Mouse (Mus musculus) intestine, postnatal 0 days (tissue): ENCODE data around the gene Tmem198. TPM values are rescaled to one million over a fixed set of nuclear protein-coding genes. Genes with fewer than 3 reads are reported as not detected.

Source experiments
- ATAC-seq: fragments of 200-750 bp; cut with Nextera tagmentation; 2 replicates; pipeline ENCODE4 v1.8.0; 2017; ENCODE audit warnings: mild to moderate bottlenecking, moderate TSS enrichment, moderate library complexity
- H3K27ac ChIP-seq: fragments of 300-500 bp; sonication (generic); 2 replicates; pipeline ENCODE4 v1.5.1; 2014; ENCODE audit warnings: mild to moderate bottlenecking, low read depth, low read length, moderate library complexity
- H3K27me3 ChIP-seq: fragments of 300-500 bp; sonication (generic); replicated peaks from 2 replicates; pipeline ENCODE4 v1.6.1; 2014; ENCODE audit warnings: low read length, mixed read lengths; ENCODE audit not compliant: control insufficient read depth, insufficient read depth
- H3K36me3 ChIP-seq: fragments of 300-500 bp; sonication (generic); 2 replicates; pipeline ENCODE4 v1.6.1; 2014; ENCODE audit warnings: mild to moderate bottlenecking, moderate library complexity; ENCODE audit not compliant: control insufficient read depth, insufficient read depth
- H3K4me1 ChIP-seq: fragments of 300-500 bp; sonication (generic); replicated peaks from 2 replicates; pipeline ENCODE4 v1.6.1; 2014; ENCODE audit warnings: antibody characterized with exemption, low read length, mixed read lengths; ENCODE audit not compliant: control insufficient read depth, insufficient read depth
- H3K4me2 ChIP-seq: fragments of 300-500 bp; sonication (generic); replicated peaks from 2 replicates; pipeline ENCODE4 v1.6.1; 2014; ENCODE audit warnings: low read depth, mild to moderate bottlenecking, moderate library complexity
- H3K4me3 ChIP-seq: fragments of 300-500 bp; sonication (generic); 2 replicates; pipeline ENCODE4 v1.5.1; 2014; ENCODE audit warnings: low read depth, low read length
- H3K9ac ChIP-seq: fragments of 300-500 bp; sonication (generic); 2 replicates; pipeline ENCODE4 v1.6.1; 2014; ENCODE audit warnings: mild to moderate bottlenecking, low read depth, low read length
- H3K9me3 ChIP-seq: fragments of 300-500 bp; sonication (generic); 2 replicates; pipeline ENCODE4 v1.6.1; 2016; ENCODE audit warnings: mixed run types; ENCODE audit not compliant: control insufficient read depth
- CTCF ChIP-seq: sonication (generic); IDR thresholded peaks from 2 replicates; pipeline ENCODE4 v1.5.1; 2016; ENCODE audit warnings: low read depth, mild to moderate bottlenecking, control low read depth, antibody characterized with exemption, moderate library complexity
- WGBS: fragments of 180-500 bp; shearing (Covaris S2); extraction: QIAGEN DNeasy Blood & Tissue Kit; methylation state at CpG from one replicate; pipeline ENCODE4 v1.1.7; 2014; 5-methylcytosine and 5-hydroxymethylcytosine counted together
- polyA plus RNA-seq: library from polyadenylated mRNA; unstranded; fragments of >200 nt; fragmentation: Nextera tagmentation; extraction: Ambion mirVana; gene quantifications from 2 replicates; pipeline ENCODE4 v1.2.1, GENCODE M21; 2015

The Tmem198 gene
- polyA plus RNA-seq, 1 experiment from 2014 or later, result 1.3 TPM

DNA sequence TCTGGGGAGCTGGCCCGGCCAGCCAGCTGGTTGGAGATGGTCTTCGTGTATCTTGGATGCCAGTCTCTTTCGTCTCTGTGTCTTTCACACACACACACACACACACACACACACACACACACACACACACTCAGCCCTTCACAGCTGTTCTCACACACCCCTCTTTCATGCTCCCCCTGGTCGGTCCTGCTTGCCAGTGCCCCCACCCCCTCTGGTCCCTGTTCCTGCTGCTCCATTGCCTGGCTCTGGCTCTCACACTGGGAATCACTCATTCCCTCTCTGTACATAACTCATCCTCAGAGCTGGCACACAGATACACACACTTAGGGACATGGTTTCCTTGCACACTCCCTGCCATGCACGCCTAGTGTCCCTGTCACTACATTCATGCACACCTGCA, 27.4 kb upstream of the Tmem198 start:
- H3K4me1 ChIP-seq, result peaks cover 8% of the 10 kb centered on the region
- no peak overlapping the region for H3K9ac ChIP-seq
- H3K36me3 ChIP-seq, result no peaks in the 10 kb centered on the region
- peaks cover 79% of the 10 kb centered on the region for H3K27me3 ChIP-seq
- no peak overlapping the region for H3K4me3 ChIP-seq
- no peak for ATAC-seq
- H3K27ac ChIP-seq, result no peak overlapping the region
- WGBS, result 71% methylated on average over 5 of the region's 5 CpGs
- H3K4me2 ChIP-seq, result no peak overlapping the region
- TF ChIP-seq CTCF, result no peak
- no peaks in the 10 kb centered on the region for H3K9me3 ChIP-seq

- no peak overlapping the region for H3K27ac ChIP-seq
- H3K9ac ChIP-seq, result no peak overlapping the region
- H3K4me2 ChIP-seq, result no peak overlapping the region
- H3K36me3 ChIP-seq, result no peaks in the 10 kb centered on the region
- H3K4me1 ChIP-seq, result no peaks in the 10 kb centered on the region
- 76% methylated on average over 3 of the region's 3 CpGs for WGBS
- TF ChIP-seq CTCF, result no peak
- no peak for ATAC-seq
- no peak overlapping the region for H3K4me3 ChIP-seq
- no peaks in the 10 kb centered on the region for H3K9me3 ChIP-seq
- peaks cover 58% of the 10 kb centered on the region for H3K27me3 ChIP-seq
These were observed 23.9 kb upstream of the Tmem198 start for GRCm38 (mm10) chr1:75455433-75455832.

DNA sequence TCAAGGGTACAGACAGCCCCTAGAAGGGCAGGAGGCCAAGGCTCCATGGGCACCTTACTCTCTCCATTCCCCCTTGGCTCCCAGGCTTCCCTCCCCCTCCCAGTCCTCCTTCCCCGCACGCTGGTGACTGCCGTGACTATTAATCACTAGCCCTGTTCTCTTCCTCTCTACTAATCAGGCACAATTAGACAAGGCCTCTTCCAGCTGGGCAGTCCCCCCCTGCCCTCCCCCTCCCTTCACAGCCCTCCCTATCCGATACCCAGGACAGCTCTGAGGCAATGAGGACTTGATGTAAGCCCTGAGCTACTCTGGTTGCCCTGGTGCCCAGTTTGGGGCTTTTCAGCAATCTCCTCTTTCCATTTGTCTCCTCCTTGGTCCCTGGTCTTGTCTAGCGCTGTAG, 23.4 kb upstream of the Tmem198 start:
- Histone ChIP-seq H3K27me3 (peaks cover 53% of the 10 kb centered on the region), H3K36me3 (no peaks in the 10 kb centered on the region), H3K4me1 (no peaks in the 10 kb centered on the region), H3K9me3 (no peaks in the 10 kb centered on the region), H3K4me3 (no peak overlapping the region), H3K27ac (no peak overlapping the region), H3K4me2 (no peak overlapping the region), H3K9ac (no peak overlapping the region)
- WGBS, result 47% methylated on average over 5 of the region's 5 CpGs
- TF ChIP-seq CTCF, result no peak
- ATAC-seq, result no peak

DNA sequence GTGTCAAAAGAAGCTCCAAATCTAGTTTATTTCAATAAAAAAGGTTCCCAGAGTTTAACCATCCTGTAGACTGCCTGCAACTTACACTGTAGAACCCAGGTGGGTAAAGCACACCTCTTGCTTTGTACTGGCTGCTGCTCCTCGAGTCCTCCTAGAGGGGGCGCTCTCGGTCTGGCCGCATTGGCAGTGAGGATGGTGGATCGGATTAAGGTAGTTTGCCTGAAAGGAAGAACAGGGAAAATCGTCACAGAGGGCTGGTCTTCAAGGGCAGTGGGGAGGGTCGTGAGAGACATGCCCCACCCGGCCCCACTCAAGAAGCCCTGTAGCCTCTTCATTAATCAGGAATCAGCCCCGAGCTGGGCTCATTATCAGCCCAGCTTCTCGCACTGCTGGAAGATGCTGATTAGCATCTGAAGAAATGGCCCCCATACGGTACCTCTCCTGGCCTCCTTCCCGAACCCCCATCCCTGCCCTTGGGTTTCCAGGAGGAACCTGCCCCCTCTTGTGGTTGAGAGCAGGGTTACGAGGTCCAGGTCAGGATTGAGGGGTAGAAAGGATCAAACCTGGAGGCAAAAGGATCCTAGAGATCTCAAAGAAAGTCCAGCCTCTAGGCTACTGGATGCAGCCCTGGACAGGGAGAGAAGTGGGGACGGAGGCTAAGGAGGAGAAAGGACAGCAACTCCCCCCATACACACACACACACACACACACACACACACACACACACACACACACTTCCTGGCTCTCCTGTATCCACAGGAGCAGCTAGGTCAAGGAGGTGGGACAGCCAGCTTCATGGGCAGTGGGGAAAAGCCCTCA, 22.4 kb upstream of the Tmem198 start:
- no peak overlapping the region for H3K9ac ChIP-seq
- no peak overlapping the region for H3K4me2 ChIP-seq
- no peak overlapping the region for H3K4me3 ChIP-seq
- peak; percentile 61 for TF ChIP-seq CTCF
- no peak overlapping the region for H3K27ac ChIP-seq
- H3K9me3 ChIP-seq, result no peaks in the 10 kb centered on the region
- no peaks in the 10 kb centered on the region for H3K4me1 ChIP-seq
- ATAC-seq, result no peak
- peaks cover 43% of the 10 kb centered on the region for H3K27me3 ChIP-seq
- 24% methylated on average over 14 of the region's 14 CpGs for WGBS
- H3K36me3 ChIP-seq, result no peaks in the 10 kb centered on the region

DNA sequence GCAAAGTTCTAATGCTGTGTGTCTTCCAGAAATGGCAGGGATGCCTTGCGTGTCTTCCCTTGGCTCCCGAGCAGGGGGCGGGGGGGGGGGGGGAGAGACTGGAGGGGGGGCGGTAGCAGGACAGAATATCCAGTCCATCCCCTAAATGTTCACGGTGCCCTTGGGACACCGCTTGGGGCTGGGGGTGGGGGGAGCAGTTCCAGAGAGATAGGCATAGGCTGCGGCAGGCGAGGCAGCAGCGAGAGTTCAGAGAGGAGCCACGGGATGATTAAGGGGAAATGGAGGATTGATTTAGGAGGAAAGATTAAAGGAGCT, 21.7 kb upstream of the Tmem198 start:
- Histone ChIP-seq H3K27ac (no peak overlapping the region), H3K4me2 (no peak overlapping the region), H3K9ac (no peak overlapping the region), H3K4me3 (no peak overlapping the region), H3K27me3 (peaks cover 36% of the 10 kb centered on the region; the same call in 1 of the 2 replicates), H3K36me3 (no peaks in the 10 kb centered on the region), H3K9me3 (no peaks in the 10 kb centered on the region), H3K4me1 (no peaks in the 10 kb centered on the region)
- 18% methylated on average over 10 of the region's 10 CpGs for WGBS
- no peak for ATAC-seq
- TF ChIP-seq CTCF, result no peak

GRCm38 (mm10) chr1:75458025-75458788, 21.1 kb upstream of the Tmem198 start:
- Histone ChIP-seq H3K4me3 (peak overlapping the region; percentile 34), H3K4me1 (no peaks in the 10 kb centered on the region), H3K9ac (no peak overlapping the region), H3K27me3 (peaks cover 35% of the 10 kb centered on the region; the same call in 1 of the 2 replicates), H3K4me2 (peak overlapping the region; percentile 60), H3K9me3 (no peaks in the 10 kb centered on the region), H3K36me3 (no peaks in the 10 kb centered on the region), H3K27ac (no peak overlapping the region)
- 4% methylated on average over 42 of the region's 42 CpGs for WGBS
- ATAC-seq, result no peak; the same call in 1 of the 2 replicates
- peak; percentile 29; the same call in 1 of the 2 replicates for TF ChIP-seq CTCF
